Mouse (Mus musculus) megakaryocyte, embryonic 14.5 days (primary cell): Measurements from ENCODE around the gene Fam25c.

Source experiments
- FLI1 ChIP-seq: IDR thresholded peaks from 2 replicates; pipeline ENCODE4 v1.6.1; 2012; ENCODE audit warnings: low read length, inconsistent platforms, mixed read lengths
- GATA1 ChIP-seq: IDR thresholded peaks from 3 replicates; pipeline ENCODE4 v1.6.1; 2012; ENCODE audit warnings: mixed read lengths, low read length, inconsistent platforms, borderline replicate concordance

- TF ChIP-seq GATA1 (no peak), FLI1 (no peak)
Observed at GRCm38 (mm10) chr14:34311691-34312090, 43.5 kb downstream of the Fam25c start.
